Mouse (Mus musculus) ovary, postnatal 14 days (tissue): ENCODE data around the gene Npcd.

Experiments used
- DNase-seq: peaks from one replicate; pipeline ENCODE4 v3.0.0; 2022; ENCODE audit warnings: low spot score

The Npcd gene

GRCm38 (mm10) chr15:79803533-79804351 is 30.3 kb downstream of the Npcd start:
- DNase-seq, result no peak

- no peak for DNase-seq
Observed at GRCm38 (mm10) chr15:79802304-79802703, 31.7 kb downstream of the Npcd start.

- no peak for DNase-seq
Observed at GRCm38 (mm10) chr15:79801646-79802045, 32.4 kb downstream of the Npcd start.

- no peak for DNase-seq
Observed at GRCm38 (mm10) chr15:79800701-79801100, 33.3 kb downstream of the Npcd start.

GRCm38 (mm10) chr15:79798591-79798990 is 35.4 kb downstream of the Npcd start:
- no peak for DNase-seq

- no peak for DNase-seq
Observed at GRCm38 (mm10) chr15:79797680-79798079, 36.4 kb downstream of the Npcd start.

GRCm38 (mm10) chr15:79797096-79797495 is 36.9 kb downstream of the Npcd start:
- DNase-seq, result no peak

DNA sequence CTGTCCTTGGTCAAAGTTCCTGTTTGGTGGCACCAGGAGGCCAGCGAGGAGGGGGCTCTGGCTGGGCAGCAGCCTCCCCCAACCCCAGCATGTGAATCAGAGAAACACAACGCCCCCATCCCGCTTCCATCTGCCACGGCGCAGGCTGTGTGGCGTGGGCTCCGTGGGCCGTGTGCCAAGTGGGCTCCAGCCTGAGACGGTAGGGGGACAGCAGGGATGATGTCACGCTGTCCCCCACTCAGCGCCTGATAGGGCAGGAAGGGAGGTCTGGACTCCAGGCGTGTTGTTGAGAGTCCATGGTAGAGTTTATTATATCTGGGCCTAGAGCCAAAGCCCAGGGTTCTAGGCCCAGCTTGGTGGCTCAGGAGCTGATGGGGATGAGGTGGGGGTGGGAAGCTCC is 37.8 kb downstream of the Npcd start:
- no peak for DNase-seq

GRCm38 (mm10) chr15:79794173-79794572 is 39.9 kb downstream of the Npcd start:
- DNase-seq, result no peak

- no peak for DNase-seq
Observed at GRCm38 (mm10) chr15:79793076-79793475, 41.0 kb downstream of the Npcd start.

DNA sequence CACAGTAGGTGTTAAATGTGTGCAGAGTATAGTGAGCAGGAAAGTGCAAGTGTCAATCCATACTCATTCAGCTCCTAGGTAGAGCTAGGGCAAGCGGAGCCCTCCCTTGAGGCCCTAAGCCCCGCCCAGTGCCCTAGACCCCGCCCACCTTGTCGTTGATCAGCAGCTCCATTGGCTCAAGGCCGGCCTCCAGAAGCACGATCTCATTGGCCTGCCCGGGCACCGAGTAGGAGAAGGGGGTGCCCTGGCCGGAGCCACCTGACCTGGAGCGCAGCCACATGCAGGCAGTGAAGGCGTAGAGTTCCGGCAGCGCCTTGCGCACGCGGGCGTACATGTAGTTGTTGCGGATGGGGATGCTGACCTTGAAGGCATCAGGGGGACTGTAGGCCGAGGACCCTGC is 41.6 kb downstream of the Npcd start:
- no peak for DNase-seq

DNA sequence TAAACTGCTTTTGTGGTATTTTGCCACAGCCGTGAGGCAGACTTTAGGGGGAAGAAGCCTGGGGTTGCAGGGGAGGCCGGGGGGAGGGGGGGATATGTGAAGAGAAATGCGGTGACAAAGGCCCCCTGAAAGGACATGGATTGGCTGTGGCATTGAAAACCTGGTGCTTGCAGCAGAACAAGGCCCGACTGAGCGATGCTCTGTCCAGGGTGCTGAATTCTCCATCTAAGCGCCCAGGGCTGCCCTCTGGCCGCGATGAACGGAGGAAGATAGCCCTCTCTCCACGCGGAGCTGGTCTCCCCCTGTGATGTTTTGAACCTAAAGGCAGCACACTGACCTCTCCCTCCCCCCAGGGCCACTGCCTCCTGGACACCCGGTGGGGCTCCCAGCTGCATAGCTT is 42.5 kb downstream of the Npcd start:
- DNase-seq, result peak; percentile 62

DNA sequence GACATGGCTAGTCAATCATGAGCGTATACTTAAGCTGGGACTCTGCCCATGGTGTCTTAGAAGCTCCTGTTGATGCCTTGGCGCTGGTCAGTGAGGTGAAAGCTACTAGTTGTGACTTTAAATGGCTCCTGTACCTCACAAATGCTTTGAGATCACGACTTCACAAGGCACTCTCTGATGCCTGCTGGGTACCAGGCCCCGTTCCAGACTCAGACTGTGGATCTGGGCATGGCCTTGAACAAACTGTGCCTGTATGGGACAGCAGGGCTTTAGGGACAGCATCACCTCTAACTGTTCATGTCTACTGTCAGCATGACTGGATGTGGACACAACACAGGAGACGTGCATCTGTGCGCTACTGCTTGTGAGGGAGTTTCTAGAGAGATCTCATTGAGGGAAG is 43.1 kb downstream of the Npcd start:
- DNase-seq, result no peak

- DNase-seq, result no peak
Observed at GRCm38 (mm10) chr15:79790111-79790510, 43.9 kb downstream of the Npcd start.

GRCm38 (mm10) chr15:79787815-79788214 is 46.2 kb downstream of the Npcd start:
- DNase-seq, result no peak

DNA sequence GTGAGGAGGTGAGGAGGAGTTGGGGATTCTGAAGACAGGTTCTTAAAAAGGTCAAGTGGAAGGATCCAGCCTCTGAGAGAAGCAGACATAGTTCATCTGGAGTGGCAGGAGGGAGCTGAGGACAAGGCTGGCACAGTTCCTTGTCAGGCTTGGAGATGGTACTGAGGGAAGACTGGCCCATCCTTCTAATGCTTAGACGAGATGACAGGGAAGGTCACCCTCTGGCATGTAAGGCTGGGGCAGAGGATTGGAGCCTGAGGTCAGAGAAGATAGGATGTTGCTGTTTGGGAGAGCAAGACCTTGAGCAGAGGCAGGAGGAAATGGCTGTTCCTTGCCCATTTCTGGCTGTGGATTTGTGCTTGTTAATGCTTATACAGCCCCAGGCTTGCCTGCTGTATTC is 49.0 kb downstream of the Npcd start:
- DNase-seq, result no peak

DNA sequence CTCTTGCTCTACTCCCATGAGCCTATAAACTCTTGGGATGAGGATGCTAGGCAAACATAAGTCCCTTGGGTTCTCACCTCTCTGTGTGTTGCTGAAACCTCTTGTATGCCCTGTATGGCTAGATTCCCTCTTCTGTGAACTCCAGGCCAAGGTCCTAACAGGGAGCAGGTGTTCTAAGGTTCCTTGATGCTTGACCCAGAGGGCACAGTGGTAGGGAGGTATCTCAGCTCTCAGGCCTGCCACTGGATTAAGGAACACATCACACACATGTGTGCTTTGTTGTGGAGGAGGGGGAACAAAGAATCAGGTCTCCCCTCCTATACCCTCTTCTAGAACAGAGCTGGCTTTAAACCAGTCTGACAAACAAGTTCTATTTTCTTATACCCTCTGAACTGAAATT is 56.3 kb downstream of the Npcd start, which contains the start of gene Dnal4:
TSS of gene Dnal4 (minus strand) at position 101 of the 400 bp plus-strand sequence.
- DNase-seq, result no peak

DNA sequence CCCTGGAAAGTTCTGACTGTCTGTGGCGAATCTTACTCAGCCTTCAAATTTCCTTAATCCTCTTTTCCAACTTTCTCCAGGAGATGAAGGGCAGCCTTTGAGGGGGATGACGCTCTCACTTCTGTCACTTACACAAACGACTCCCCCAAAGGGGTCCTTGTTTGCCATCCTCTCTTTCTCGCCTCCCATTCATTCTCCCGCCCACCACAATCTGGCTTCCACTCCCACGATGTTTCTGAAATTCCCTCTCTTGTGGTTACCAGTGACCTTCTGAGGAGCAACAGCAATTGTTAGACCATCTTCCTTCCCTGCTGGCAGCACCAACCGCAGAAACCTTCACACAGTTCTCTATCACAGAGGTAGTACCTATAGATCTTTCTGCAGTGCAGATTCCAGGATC is 58.4 kb downstream of the Npcd start:
- DNase-seq, result no peak

- peak; percentile 94 for DNase-seq
Observed at GRCm38 (mm10) chr15:79774117-79775027, 59.7 kb downstream of the Npcd start.

DNA sequence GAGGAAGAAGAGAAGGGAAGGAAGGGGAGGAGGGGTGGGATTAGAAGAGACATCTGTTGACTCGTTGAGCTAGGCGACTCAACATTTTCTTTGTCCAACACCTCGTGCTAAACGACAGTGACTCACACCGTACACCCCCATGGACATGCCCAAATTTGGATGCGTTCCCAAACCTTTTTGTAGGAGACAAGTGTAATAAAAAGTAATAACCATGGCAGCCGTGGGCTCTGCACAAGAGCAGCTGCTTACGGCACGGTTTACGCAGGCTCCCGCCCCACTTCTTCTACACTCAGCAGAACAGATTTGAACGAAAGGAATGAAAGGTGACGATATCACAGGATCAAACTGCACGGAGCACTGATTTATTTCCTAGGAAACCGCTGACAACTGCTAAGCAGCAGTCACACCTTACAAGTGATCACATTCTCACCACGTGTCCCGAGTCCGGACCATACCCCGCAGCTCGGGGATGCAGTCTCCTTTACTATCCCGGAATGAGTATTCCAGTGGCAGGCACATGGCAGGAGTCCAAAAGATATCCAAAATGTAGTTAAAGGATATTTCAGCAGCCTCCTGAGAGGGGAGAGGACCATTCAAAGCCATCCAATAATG is 63.3 kb downstream of the Npcd start:
- no peak for DNase-seq

- DNase-seq, result no peak
Observed at GRCm38 (mm10) chr15:79768302-79768701, 65.7 kb downstream of the Npcd start.

DNA sequence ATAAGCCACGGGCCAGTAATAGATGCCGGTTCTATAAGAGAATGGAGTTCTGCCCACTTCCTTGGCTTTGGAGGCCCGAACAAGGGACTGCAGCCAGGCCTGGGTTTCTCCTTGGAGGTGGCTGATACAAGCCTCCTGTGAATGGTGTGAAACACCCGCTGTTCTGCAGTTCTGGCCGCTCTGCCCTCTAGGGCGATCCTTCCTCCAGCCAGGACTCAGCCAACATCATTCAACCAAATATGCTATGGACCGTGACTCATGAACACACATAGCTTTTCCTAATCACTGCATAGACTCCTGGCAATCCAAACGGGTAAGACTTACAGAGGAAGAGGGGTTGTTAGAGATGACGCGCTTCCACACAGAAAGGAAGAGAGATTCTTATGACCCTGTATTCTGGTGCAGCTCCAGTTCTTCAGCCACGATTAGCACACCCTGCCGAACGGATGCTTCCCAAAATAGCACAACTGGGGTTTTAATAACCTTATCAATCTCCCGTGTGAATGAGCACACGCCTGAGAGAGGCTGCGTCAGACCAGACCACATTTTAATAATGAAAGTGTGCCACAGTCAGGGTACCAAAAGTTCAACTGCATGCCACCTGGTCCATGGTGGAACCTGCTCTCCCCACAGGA is 66.6 kb downstream of the Npcd start:
- DNase-seq, result no peak
